Mouse (Mus musculus): ENCODE data around the gene Dhx29.
"Not testable (repeated sequence)": the region's sequence is repeated elsewhere in the genome, so short reads cannot be mapped to it uniquely, and the experiment has no call there.

Dhx29 gene

GRCm38 (mm10) chr13:112987991-112988390, 60.7 kb downstream of the Dhx29 start:
- DNase-seq = no peak

- DNase-seq = no peak
Measured at GRCm38 (mm10) chr13:112988866-112989265, 61.6 kb downstream of the Dhx29 start.

GRCm38 (mm10) chr13:112989541-112989940, 62.3 kb downstream of the Dhx29 start:
- DNase-seq = no peak

GRCm38 (mm10) chr13:112990346-112990745, 63.1 kb downstream of the Dhx29 start:
- DNase-seq = no peak

- DNase-seq = peak; percentile 55 to 60
Measured at GRCm38 (mm10) chr13:112993531-112994152, 66.4 kb downstream of the Dhx29 start, which contains the start of gene Mcidas. TSS of gene Mcidas (plus strand) at chr13:112993845.

GRCm38 (mm10) chr13:112994191-112994590, 66.9 kb downstream of the Dhx29 start:
- DNase-seq = peak; percentile 81 to 85

GRCm38 (mm10) chr13:112996407-112996806, 69.2 kb downstream of the Dhx29 start:
- DNase-seq = no peak

GRCm38 (mm10) chr13:112997369-112997768, 70.1 kb downstream of the Dhx29 start:
- no peak for DNase-seq

GRCm38 (mm10) chr13:112998427-112999201, 71.4 kb downstream of the Dhx29 start:
- DNase-seq = peak in 1 of 2 experiments; percentile 26

- DNase-seq = no peak
Measured at GRCm38 (mm10) chr13:113000090-113000489, 72.8 kb downstream of the Dhx29 start.

GRCm38 (mm10) chr13:113000576-113001318, 73.5 kb downstream of the Dhx29 start:
- no peak for DNase-seq

- DNase-seq = no peak
Measured at GRCm38 (mm10) chr13:113012683-113013082, 85.4 kb downstream of the Dhx29 start.

GRCm38 (mm10) chr13:113013174-113013953, 86.1 kb downstream of the Dhx29 start:
- not testable (repeated sequence) for DNase-seq

Measured in cerebellum, postnatal 14 days (tissue).